Mouse (Mus musculus): ENCODE data around the gene Cybb. TPM values are rescaled to one million over a fixed set of nuclear protein-coding genes. Genes with fewer than 3 reads are reported as not detected.
A peak's percentile ranks its signal among the peaks of the same experiment; 100 is the strongest.
"Not testable (repeated sequence)": the region's sequence is repeated elsewhere in the genome, so short reads cannot be mapped to it uniquely, and the experiment has no call there.

Cybb gene
- 1 to 10 TPM; 2.9 to 6.3 TPM for total RNA-seq (2021)
- long read RNA-seq, experiment 1, full-length matches to known transcripts = 4 of 4 reads
- long read RNA-seq, experiment 1, partial matches to known transcripts = 0 of 4 reads
- long read RNA-seq, experiment 1, other reads (novel, unspliced or antisense) = 0 of 4 reads
- long read RNA-seq, experiment 2, full-length matches to known transcripts = 3 of 3 reads
- long read RNA-seq, experiment 2, partial matches to known transcripts = 0 of 3 reads
- long read RNA-seq, experiment 2, other reads (novel, unspliced or antisense) = 0 of 3 reads

- no peak for DNase-seq
Observed at GRCm38 (mm10) chrX:9487671-9488070, at the start of gene Cybb. TSS of gene Cybb (minus strand) at chrX:9487771.

GRCm38 (mm10) chrX:9536881-9537280, 49.3 kb upstream of the Cybb start:
- DNase-seq = no peak

- DNase-seq = peak; percentile 26
Observed at GRCm38 (mm10) chrX:9519969-9520368, 32.4 kb upstream of the Cybb start.

GRCm38 (mm10) chrX:9517531-9517930, 30.0 kb upstream of the Cybb start:
- DNase-seq = not testable (repeated sequence)

GRCm38 (mm10) chrX:9475036-9475435, 12.5 kb downstream of the Cybb start:
- DNase-seq = not testable (repeated sequence)

GRCm38 (mm10) chrX:9474440-9474839, 13.1 kb downstream of the Cybb start:
- no peak for DNase-seq

GRCm38 (mm10) chrX:9473768-9474167, 13.8 kb downstream of the Cybb start:
- no peak for DNase-seq

GRCm38 (mm10) chrX:9470811-9471388, 16.7 kb downstream of the Cybb start:
- no peak for DNase-seq

GRCm38 (mm10) chrX:9469100-9469499, 18.5 kb downstream of the Cybb start:
- no peak for DNase-seq

GRCm38 (mm10) chrX:9467020-9467419, 20.6 kb downstream of the Cybb start:
- no peak for DNase-seq

- no peak for DNase-seq
Observed at GRCm38 (mm10) chrX:9465890-9466289, 21.7 kb downstream of the Cybb start.

GRCm38 (mm10) chrX:9462671-9463070, 24.9 kb downstream of the Cybb start:
- DNase-seq = no peak

- no peak for DNase-seq
Observed at GRCm38 (mm10) chrX:9461399-9461798, 26.2 kb downstream of the Cybb start.

GRCm38 (mm10) chrX:9460387-9460930, 27.1 kb downstream of the Cybb start:
- DNase-seq = no peak

- no peak for DNase-seq
Observed at GRCm38 (mm10) chrX:9452375-9452774, 35.2 kb downstream of the Cybb start.

GRCm38 (mm10) chrX:9447284-9447683, 40.3 kb downstream of the Cybb start:
- no peak for DNase-seq

- no peak for DNase-seq
Observed at GRCm38 (mm10) chrX:9441102-9441501, 46.5 kb downstream of the Cybb start.

- no peak for DNase-seq
Observed at GRCm38 (mm10) chrX:9440556-9440955, 47.0 kb downstream of the Cybb start.

- DNase-seq = no peak
Observed at GRCm38 (mm10) chrX:9439257-9439656, 48.3 kb downstream of the Cybb start.

GRCm38 (mm10) chrX:9413889-9414288, 73.7 kb downstream of the Cybb start:
- DNase-seq = no peak

All from gastrocnemius, postnatal 10 days (tissue).